Mouse (Mus musculus): ENCODE measurements around the gene Setdb2. TPM values are rescaled to one million over a fixed set of nuclear protein-coding genes. Genes with fewer than 3 reads are reported as not detected.
"Not testable (repeated sequence)": the region's sequence is repeated elsewhere in the genome, so short reads cannot be mapped to it uniquely, and the experiment has no call there.

The Setdb2 gene
- total and polyA plus RNA-seq, 3 experiments = 6.8 to 53.7 (median 31.5) TPM

GRCm38 (mm10) chr14:59435206-59435605 lies 5.5 kb downstream of the Setdb2 start:
- Histone ChIP-seq H3K4me1 (ENCODE audit: insufficient read depth, low read depth, low read length) (peaks cover 12% of the 10 kb centered on the region), H3K9me3 (replicated peaks) (no peaks in the 10 kb centered on the region), H3K36me3 (replicated peaks) (peaks cover 22% of the 10 kb centered on the region), H3K4me3 (ENCODE audit: low read depth, low read length) (no peak overlapping the region), H3K27me3 (ENCODE audit: insufficient read depth, low read length) (no peaks in the 10 kb centered on the region)
- DNase-seq (ENCODE audit: low spot score) (no peak), ATAC-seq (ENCODE audit: extremely low read depth, insufficient number of reproducible peaks, low FRiP score, poor library complexity, severe bottlenecking) (no peak)
- TF ChIP-seq CTCF (IDR thresholded peaks at IDR 0.05; ENCODE audit: low read depth, low read length) (no peak), TAL1 (conservative IDR thresholded peaks at IDR 0.05; ENCODE audit: low read depth, low read length) (no peak)

- ATAC-seq (ENCODE audit: extremely low read depth, insufficient number of reproducible peaks, low FRiP score, poor library complexity, severe bottlenecking) (no peak), DNase-seq (ENCODE audit: low spot score) (no peak)
- peaks cover 4% of the 10 kb centered on the region; the same call in 1 of the 2 replicates for H3K9me3 ChIP-seq (replicated peaks)
- no peak overlapping the region for H3K4me3 ChIP-seq (ENCODE audit: low read depth, low read length)
- peaks cover 4% of the 10 kb centered on the region for H3K4me1 ChIP-seq (ENCODE audit: insufficient read depth, low read depth, low read length)
- peaks cover 31% of the 10 kb centered on the region for H3K36me3 ChIP-seq (replicated peaks)
- H3K27me3 ChIP-seq (ENCODE audit: insufficient read depth, low read length) = no peaks in the 10 kb centered on the region
- no peak for TF ChIP-seq CTCF (IDR thresholded peaks at IDR 0.05; ENCODE audit: low read depth, low read length)
- no peak for TF ChIP-seq POLR2AphosphoS5 (IDR thresholded peaks at IDR 0.05; ENCODE audit: insufficient replicate concordance, low read depth, low read length)
- no peak for TF ChIP-seq TAL1 (conservative IDR thresholded peaks at IDR 0.05; ENCODE audit: low read depth, low read length)
- TF ChIP-seq GATA1 (IDR thresholded peaks at IDR 0.05; ENCODE audit: borderline replicate concordance, low read length) = no peak
- no peak for TF ChIP-seq GATA2 (IDR thresholded peaks at IDR 0.05; ENCODE audit: borderline replicate concordance, low read depth, low read length)
Observed at GRCm38 (mm10) chr14:59433902-59434301, 6.8 kb downstream of the Setdb2 start.

DNA sequence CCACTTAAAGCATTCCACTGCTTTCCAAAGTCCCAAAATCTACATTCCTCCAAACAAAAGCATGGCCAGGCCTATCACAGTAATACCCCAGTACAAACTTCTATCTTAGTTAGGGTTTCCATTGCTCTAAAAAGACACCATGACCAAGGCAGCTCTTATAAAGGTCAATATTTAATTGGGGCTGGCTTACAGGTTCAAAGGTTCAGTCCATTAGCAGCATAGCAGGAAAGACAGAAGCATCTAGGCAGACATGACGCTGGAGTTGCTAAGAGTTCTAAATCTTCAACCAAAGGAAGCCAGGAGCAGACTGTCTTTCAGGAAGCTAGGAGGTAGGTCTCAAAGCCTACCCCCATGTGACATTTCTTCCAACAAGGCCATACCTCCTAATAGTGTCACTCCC lies 10.1 kb downstream of the Setdb2 start:
- Histone ChIP-seq H3K9me3 (replicated peaks) (peaks cover 6% of the 10 kb centered on the region), H3K36me3 (replicated peaks) (peaks cover 30% of the 10 kb centered on the region), H3K4me1 (ENCODE audit: insufficient read depth, low read depth, low read length) (no peaks in the 10 kb centered on the region), H3K4me3 (ENCODE audit: low read depth, low read length) (no peak overlapping the region), H3K27me3 (ENCODE audit: insufficient read depth, low read length) (no peaks in the 10 kb centered on the region)
- DNase-seq (ENCODE audit: low spot score) (no peak), ATAC-seq (ENCODE audit: extremely low read depth, insufficient number of reproducible peaks, low FRiP score, poor library complexity, severe bottlenecking) (no peak)
- no peak for TF ChIP-seq TAL1 (conservative IDR thresholded peaks at IDR 0.05; ENCODE audit: low read depth, low read length)
- TF ChIP-seq GATA1 (IDR thresholded peaks at IDR 0.05; ENCODE audit: borderline replicate concordance, low read length) = no peak

DNA sequence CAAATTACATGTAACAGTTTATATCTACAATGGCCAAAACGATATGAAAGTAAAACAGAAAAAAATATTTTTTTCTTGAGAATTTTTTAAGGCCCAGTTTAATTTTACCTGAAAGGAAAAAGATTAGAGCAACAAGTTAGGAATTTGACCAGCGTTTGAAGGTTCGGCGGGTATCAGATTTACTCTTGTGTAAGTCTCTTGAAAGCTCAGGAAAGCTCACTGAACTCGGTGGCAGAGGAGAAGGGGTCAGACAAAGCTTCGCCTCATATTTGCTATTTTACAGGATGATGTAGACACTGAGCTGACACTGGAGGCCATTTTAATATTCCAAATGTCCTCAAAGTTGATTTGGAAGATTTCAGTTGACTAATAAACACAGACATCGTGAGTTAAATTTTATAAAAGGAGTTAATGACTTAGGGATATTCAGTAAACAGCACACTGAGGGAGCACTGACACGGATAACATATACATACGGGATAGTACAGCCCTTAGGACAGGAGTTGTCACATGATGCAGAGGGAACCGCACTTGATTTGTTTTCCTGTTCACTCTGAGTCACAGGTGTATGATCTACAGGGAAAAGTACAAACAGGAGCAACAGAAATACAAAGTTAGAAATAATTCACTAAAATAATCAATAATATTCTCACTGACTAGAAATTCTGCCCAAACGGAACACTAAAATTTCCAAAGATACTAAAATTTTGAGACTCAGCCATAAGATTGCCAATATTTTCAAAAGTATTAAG lies 17.6 kb downstream of the Setdb2 start:
- Histone ChIP-seq H3K36me3 (replicated peaks) (peaks cover 32% of the 10 kb centered on the region), H3K27me3 (ENCODE audit: insufficient read depth, low read length) (no peaks in the 10 kb centered on the region), H3K9me3 (replicated peaks) (no peaks in the 10 kb centered on the region), H3K4me3 (ENCODE audit: low read depth, low read length) (no peak overlapping the region), H3K4me1 (ENCODE audit: insufficient read depth, low read depth, low read length) (no peaks in the 10 kb centered on the region)
- DNase-seq (ENCODE audit: low spot score) (no peak), ATAC-seq (ENCODE audit: extremely low read depth, insufficient number of reproducible peaks, low FRiP score, poor library complexity, severe bottlenecking) (no peak)
- TF ChIP-seq CTCF (IDR thresholded peaks at IDR 0.05; ENCODE audit: low read depth, low read length) (no peak), GATA1 (IDR thresholded peaks at IDR 0.05; ENCODE audit: borderline replicate concordance, low read length) (no peak), POLR2AphosphoS5 (IDR thresholded peaks at IDR 0.05; ENCODE audit: insufficient replicate concordance, low read depth, low read length) (no peak), TAL1 (conservative IDR thresholded peaks at IDR 0.05; ENCODE audit: low read depth, low read length) (no peak), GATA2 (IDR thresholded peaks at IDR 0.05; ENCODE audit: borderline replicate concordance, low read depth, low read length) (no peak)

GRCm38 (mm10) chr14:59418171-59418570 lies 22.5 kb downstream of the Setdb2 start:
- no peaks in the 10 kb centered on the region for H3K27me3 ChIP-seq (ENCODE audit: insufficient read depth, low read length)
- DNase-seq (ENCODE audit: low spot score) = no peak
- H3K9me3 ChIP-seq (replicated peaks) = no peaks in the 10 kb centered on the region
- no peak for TF ChIP-seq CTCF (IDR thresholded peaks at IDR 0.05; ENCODE audit: low read depth, low read length)
- TF ChIP-seq GATA1 (IDR thresholded peaks at IDR 0.05; ENCODE audit: borderline replicate concordance, low read length) = no peak
- no peak for TF ChIP-seq GATA2 (IDR thresholded peaks at IDR 0.05; ENCODE audit: borderline replicate concordance, low read depth, low read length)
- no peak for TF ChIP-seq TAL1 (conservative IDR thresholded peaks at IDR 0.05; ENCODE audit: low read depth, low read length)
- TF ChIP-seq POLR2AphosphoS5 (IDR thresholded peaks at IDR 0.05; ENCODE audit: insufficient replicate concordance, low read depth, low read length) = no peak
- ATAC-seq (ENCODE audit: extremely low read depth, insufficient number of reproducible peaks, low FRiP score, poor library complexity, severe bottlenecking) = no peak
- H3K4me3 ChIP-seq (ENCODE audit: low read depth, low read length) = no peak overlapping the region
- H3K36me3 ChIP-seq (replicated peaks) = peaks cover 67% of the 10 kb centered on the region
- H3K4me1 ChIP-seq (ENCODE audit: insufficient read depth, low read depth, low read length) = no peaks in the 10 kb centered on the region

GRCm38 (mm10) chr14:59414979-59415378 lies 25.7 kb downstream of the Setdb2 start:
- not testable (repeated sequence) for H3K4me3 ChIP-seq (ENCODE audit: low read depth, low read length); H3K4me1 ChIP-seq (ENCODE audit: insufficient read depth, low read depth, low read length); H3K27me3 ChIP-seq (ENCODE audit: insufficient read depth, low read length); H3K9me3 ChIP-seq (replicated peaks); ATAC-seq (ENCODE audit: extremely low read depth, insufficient number of reproducible peaks, low FRiP score, poor library complexity, severe bottlenecking); DNase-seq (ENCODE audit: low spot score)
- H3K36me3 ChIP-seq (replicated peaks) = peaks cover 79% of the 10 kb centered on the region

DNA sequence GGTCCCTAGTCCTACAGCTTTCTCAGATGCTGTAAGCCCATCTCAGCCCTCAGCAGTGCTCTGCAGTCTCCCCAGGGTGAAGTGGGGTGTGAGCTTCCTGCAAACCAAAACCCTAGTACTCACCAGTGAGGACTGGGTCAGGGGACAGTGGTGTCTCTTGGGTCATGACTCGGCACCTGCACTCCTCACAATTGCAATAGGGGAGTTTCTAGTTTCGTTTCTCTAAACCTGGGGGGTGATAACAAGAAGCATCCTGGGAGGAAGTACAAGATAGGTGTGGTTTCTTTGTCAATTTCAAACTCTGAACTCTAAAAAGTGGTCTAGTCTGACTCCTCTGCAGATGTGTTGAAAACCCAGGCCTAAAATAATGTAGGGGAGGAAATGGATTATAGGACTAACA lies 43.7 kb downstream of the Setdb2 start:
- Histone ChIP-seq H3K9me3 (replicated peaks) (no peaks in the 10 kb centered on the region), H3K4me3 (ENCODE audit: low read depth, low read length) (no peak overlapping the region), H3K4me1 (ENCODE audit: insufficient read depth, low read depth, low read length) (no peaks in the 10 kb centered on the region; the same call in 1 of the 2 replicates), H3K27me3 (ENCODE audit: insufficient read depth, low read length) (no peaks in the 10 kb centered on the region), H3K36me3 (replicated peaks) (peaks cover 37% of the 10 kb centered on the region)
- DNase-seq (ENCODE audit: low spot score) (no peak), ATAC-seq (ENCODE audit: extremely low read depth, insufficient number of reproducible peaks, low FRiP score, poor library complexity, severe bottlenecking) (no peak)
- TF ChIP-seq CTCF (IDR thresholded peaks at IDR 0.05; ENCODE audit: low read depth, low read length) (no peak), GATA1 (IDR thresholded peaks at IDR 0.05; ENCODE audit: borderline replicate concordance, low read length) (no peak), POLR2AphosphoS5 (IDR thresholded peaks at IDR 0.05; ENCODE audit: insufficient replicate concordance, low read depth, low read length) (no peak), GATA2 (IDR thresholded peaks at IDR 0.05; ENCODE audit: borderline replicate concordance, low read depth, low read length) (no peak), TAL1 (conservative IDR thresholded peaks at IDR 0.05; ENCODE audit: low read depth, low read length) (no peak)

Data from G1E (cell line).